Mouse (Mus musculus): ENCODE measurements around the gene Gpr157. TPM values are rescaled to one million over a fixed set of nuclear protein-coding genes. Genes with fewer than 3 reads are reported as not detected.

Gpr157 gene
- polyA plus RNA-seq, 1 experiment from 2014 or later: 0.26 TPM

DNA sequence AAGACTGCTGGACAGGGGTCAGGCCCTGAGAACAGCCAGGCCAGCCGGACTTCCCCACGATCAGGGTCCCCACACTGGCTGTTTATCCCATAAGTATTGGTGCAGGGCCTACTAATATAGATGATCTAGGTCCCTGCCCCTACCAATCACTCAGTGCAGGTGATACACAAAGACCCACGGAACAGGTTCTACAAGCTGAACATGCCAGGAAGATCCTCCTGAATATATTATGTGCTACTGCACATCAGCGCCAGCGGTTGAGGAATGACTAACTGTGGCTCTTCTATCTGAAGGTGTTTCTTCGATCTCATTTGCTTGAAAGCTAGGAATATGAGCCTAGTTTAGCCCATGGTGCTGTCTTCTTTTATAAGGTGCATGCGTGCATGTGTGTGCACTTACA lies 11.8 kb upstream of the Gpr157 start:
- no peaks in the 10 kb centered on the region for H3K4me1 ChIP-seq (replicated peaks)
- no peak overlapping the region for H3K27ac ChIP-seq
- no peak overlapping the region for H3K4me2 ChIP-seq (replicated peaks)
- WGBS: 92% methylated on average over 7 of the region's 7 CpGs
- H3K4me3 ChIP-seq (replicated peaks): no peak overlapping the region
- no peak for ATAC-seq
- no peaks in the 10 kb centered on the region for H3K36me3 ChIP-seq
- H3K27me3 ChIP-seq: no peaks in the 10 kb centered on the region
- no peak overlapping the region for H3K9ac ChIP-seq (replicated peaks)
- H3K9me3 ChIP-seq: no peaks in the 10 kb centered on the region

DNA sequence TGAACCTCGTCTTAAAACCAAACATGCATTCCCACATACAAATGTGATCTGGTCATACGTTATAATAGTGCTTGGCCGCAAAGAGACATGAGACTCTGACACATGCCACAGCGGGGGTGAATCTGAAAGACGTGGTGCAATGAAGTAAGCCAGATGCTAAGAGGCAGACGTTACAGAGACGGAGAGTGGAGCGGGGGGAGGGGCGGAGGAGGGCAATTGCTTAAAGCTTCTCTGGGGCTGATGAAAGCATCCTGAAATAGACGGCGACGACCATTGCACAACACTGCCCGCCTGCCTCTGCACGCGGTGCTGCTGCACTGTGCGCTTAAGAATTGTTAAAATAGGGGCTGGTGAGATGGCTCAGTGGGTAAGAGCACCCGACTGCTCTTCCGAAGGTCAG lies 11.0 kb upstream of the Gpr157 start:
- no peaks in the 10 kb centered on the region for H3K27me3 ChIP-seq
- H3K27ac ChIP-seq: no peak overlapping the region
- no peak overlapping the region for H3K4me2 ChIP-seq (replicated peaks)
- H3K4me1 ChIP-seq (replicated peaks): no peaks in the 10 kb centered on the region
- H3K36me3 ChIP-seq: no peaks in the 10 kb centered on the region
- no peak overlapping the region for H3K9ac ChIP-seq (replicated peaks)
- WGBS: 42% methylated on average over 18 of the region's 18 CpGs
- no peak for ATAC-seq
- H3K4me3 ChIP-seq (replicated peaks): no peak overlapping the region
- no peaks in the 10 kb centered on the region for H3K9me3 ChIP-seq

- ATAC-seq: no peak
- Histone ChIP-seq H3K4me1 (replicated peaks) (no peaks in the 10 kb centered on the region), H3K9ac (replicated peaks) (no peak overlapping the region), H3K9me3 (no peaks in the 10 kb centered on the region), H3K27me3 (no peaks in the 10 kb centered on the region), H3K36me3 (no peaks in the 10 kb centered on the region), H3K4me2 (replicated peaks) (no peak overlapping the region), H3K4me3 (replicated peaks) (no peak overlapping the region), H3K27ac (no peak overlapping the region)
- WGBS: 81% methylated on average over 2 of the region's 2 CpGs
Measured at GRCm38 (mm10) chr4:150078646-150079045, 8.5 kb upstream of the Gpr157 start.

- no peak for ATAC-seq
- no peak overlapping the region for H3K27ac ChIP-seq
- H3K4me2 ChIP-seq (replicated peaks): no peak overlapping the region
- H3K4me3 ChIP-seq (replicated peaks): no peak overlapping the region
- no peaks in the 10 kb centered on the region for H3K9me3 ChIP-seq
- H3K36me3 ChIP-seq: no peaks in the 10 kb centered on the region
- H3K4me1 ChIP-seq (replicated peaks): no peaks in the 10 kb centered on the region
- H3K9ac ChIP-seq (replicated peaks): no peak overlapping the region
- WGBS: 77% methylated on average over 7 of the region's 7 CpGs
- no peaks in the 10 kb centered on the region for H3K27me3 ChIP-seq
Measured at GRCm38 (mm10) chr4:150079244-150079643, 7.9 kb upstream of the Gpr157 start.

DNA sequence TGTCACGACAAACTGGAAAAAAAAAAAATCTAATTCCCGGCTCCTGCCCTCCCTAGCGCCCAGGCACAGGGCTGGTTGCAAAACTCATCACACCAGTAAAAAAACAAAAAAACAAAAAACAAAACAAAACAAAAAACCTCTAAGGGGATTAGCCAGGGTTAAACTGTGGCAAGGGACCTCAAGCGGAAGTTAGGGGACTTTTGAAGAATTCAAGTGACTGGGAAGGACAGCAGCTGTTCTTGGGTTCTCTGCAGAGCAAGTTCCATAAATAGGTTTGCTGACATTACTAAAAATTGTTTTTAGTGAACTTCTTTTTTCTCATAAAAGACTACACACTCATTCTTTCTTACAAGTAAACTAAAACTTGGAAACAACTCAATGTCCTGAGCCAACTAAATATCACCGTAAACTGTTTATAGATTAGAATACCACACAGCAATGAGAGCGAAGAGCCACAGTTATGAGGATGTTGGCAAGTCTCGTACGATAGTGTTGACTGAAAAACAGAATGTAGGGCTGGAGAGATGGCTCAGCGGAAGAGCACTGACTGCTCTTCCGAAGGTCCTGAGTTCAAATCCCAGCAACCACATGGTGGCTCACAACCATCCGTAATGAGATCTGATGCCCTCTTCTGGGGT lies 6.7 kb upstream of the Gpr157 start:
- Histone ChIP-seq H3K9ac (replicated peaks) (no peak overlapping the region), H3K4me2 (replicated peaks) (no peak overlapping the region), H3K9me3 (0 out of 2 replicates have a peak, but pooled peaks cover 2% of the 10 kb centered on the region), H3K4me1 (replicated peaks) (no peaks in the 10 kb centered on the region), H3K4me3 (replicated peaks) (no peak overlapping the region), H3K27me3 (no peaks in the 10 kb centered on the region), H3K27ac (no peak overlapping the region), H3K36me3 (no peaks in the 10 kb centered on the region)
- 80% methylated on average over 11 of the region's 11 CpGs for WGBS
- no peak for ATAC-seq

GRCm38 (mm10) chr4:150085366-150085765 lies 1.8 kb upstream of the Gpr157 start:
- no peak for ATAC-seq
- no peak overlapping the region for H3K27ac ChIP-seq
- H3K9ac ChIP-seq (replicated peaks): no peak overlapping the region
- H3K9me3 ChIP-seq: 0 out of 2 replicates have a peak, but pooled peaks cover 3% of the 10 kb centered on the region
- peaks cover 30% of the 10 kb centered on the region for H3K27me3 ChIP-seq
- peaks cover 15% of the 10 kb centered on the region for H3K4me1 ChIP-seq (replicated peaks)
- H3K36me3 ChIP-seq: no peaks in the 10 kb centered on the region
- WGBS: 73% methylated on average over 4 of the region's 4 CpGs
- H3K4me3 ChIP-seq (replicated peaks): no peak overlapping the region
- no peak overlapping the region for H3K4me2 ChIP-seq (replicated peaks)

DNA sequence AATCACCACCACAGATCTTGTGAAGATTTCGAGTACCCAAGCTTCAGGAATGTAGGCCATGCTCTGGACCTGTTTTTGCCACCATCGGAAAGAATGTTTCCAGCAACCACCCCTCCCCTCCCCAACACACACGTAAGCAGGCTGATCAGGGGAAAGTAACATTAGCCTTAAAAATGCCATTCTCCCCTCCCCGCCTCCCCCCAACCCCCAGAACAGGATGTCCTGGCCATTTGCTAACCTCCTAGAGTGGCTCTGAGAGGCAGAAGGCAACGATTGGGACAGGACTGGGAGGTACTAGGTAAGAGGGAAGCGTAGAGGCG lies 364 bp upstream of the Gpr157 start:
- no peak for ATAC-seq
- 3% methylated on average over 7 of the region's 7 CpGs for WGBS
- Histone ChIP-seq H3K9me3 (0 out of 2 replicates have a peak, but pooled peaks cover 3% of the 10 kb centered on the region), H3K27ac (no peak overlapping the region), H3K4me2 (replicated peaks) (peak overlapping the region; percentile 98), H3K36me3 (no peaks in the 10 kb centered on the region), H3K27me3 (peaks cover 42% of the 10 kb centered on the region), H3K9ac (replicated peaks) (peak overlapping the region; percentile 62), H3K4me3 (replicated peaks) (peak overlapping the region; percentile 56), H3K4me1 (replicated peaks) (peaks cover 15% of the 10 kb centered on the region)

- 16% methylated on average over 29 of the region's 29 CpGs for WGBS
- Histone ChIP-seq H3K4me2 (replicated peaks) (peak overlapping the region; percentile 98), H3K9ac (replicated peaks) (peak overlapping the region; percentile 62), H3K27me3 (peaks cover 47% of the 10 kb centered on the region), H3K9me3 (0 out of 2 replicates have a peak, but pooled peaks cover 3% of the 10 kb centered on the region), H3K4me3 (replicated peaks) (peak overlapping the region; percentile 56), H3K27ac (no peak overlapping the region), H3K4me1 (replicated peaks) (peaks cover 15% of the 10 kb centered on the region), H3K36me3 (no peaks in the 10 kb centered on the region)
- 0 out of 2 replicates have a peak, but pooled peaks have one; percentile 5 for ATAC-seq
Measured at GRCm38 (mm10) chr4:150087890-150088530, 845 bp downstream of the Gpr157 start.

- Histone ChIP-seq H3K9me3 (0 out of 2 replicates have a peak, but pooled peaks cover 3% of the 10 kb centered on the region), H3K36me3 (no peaks in the 10 kb centered on the region), H3K9ac (replicated peaks) (no peak overlapping the region), H3K27me3 (peaks cover 47% of the 10 kb centered on the region), H3K4me3 (replicated peaks) (no peak overlapping the region), H3K27ac (no peak overlapping the region), H3K4me1 (replicated peaks) (peaks cover 21% of the 10 kb centered on the region), H3K4me2 (replicated peaks) (no peak overlapping the region)
- 82% methylated on average over 10 of the region's 10 CpGs for WGBS
- ATAC-seq: no peak
Measured at GRCm38 (mm10) chr4:150089121-150089520, 2.0 kb downstream of the Gpr157 start.

- no peak for ATAC-seq
- Histone ChIP-seq H3K4me1 (replicated peaks) (peaks cover 27% of the 10 kb centered on the region), H3K4me2 (replicated peaks) (no peak overlapping the region), H3K27me3 (peaks cover 56% of the 10 kb centered on the region), H3K4me3 (replicated peaks) (no peak overlapping the region), H3K9ac (replicated peaks) (no peak overlapping the region), H3K36me3 (no peaks in the 10 kb centered on the region), H3K27ac (no peak overlapping the region), H3K9me3 (no peaks in the 10 kb centered on the region)
- 85% methylated on average over 18 of the region's 18 CpGs for WGBS
Measured at GRCm38 (mm10) chr4:150091887-150092582, 4.9 kb downstream of the Gpr157 start.

DNA sequence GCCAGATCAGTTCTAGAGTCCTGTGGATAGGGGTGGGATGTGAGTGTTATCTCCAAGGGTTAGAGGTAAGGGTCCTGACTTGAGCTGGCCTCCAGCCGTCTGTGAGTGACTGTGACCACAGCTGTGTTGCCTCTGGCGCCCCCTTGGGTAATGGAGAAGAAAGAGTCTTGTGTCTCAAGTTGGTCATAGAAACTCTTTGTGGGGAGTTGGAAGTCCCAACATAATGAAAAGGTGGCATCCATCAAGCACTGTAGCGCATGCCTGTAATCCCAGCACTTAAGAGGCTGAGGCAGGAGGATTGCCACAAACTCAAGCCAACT lies 5.4 kb downstream of the Gpr157 start:
- no peaks in the 10 kb centered on the region for H3K9me3 ChIP-seq
- WGBS: 67% methylated on average over 3 of the region's 3 CpGs
- no peak overlapping the region for H3K27ac ChIP-seq
- H3K36me3 ChIP-seq: no peaks in the 10 kb centered on the region
- no peak overlapping the region for H3K4me2 ChIP-seq (replicated peaks)
- no peak overlapping the region for H3K4me3 ChIP-seq (replicated peaks)
- no peak for ATAC-seq
- peaks cover 22% of the 10 kb centered on the region for H3K4me1 ChIP-seq (replicated peaks)
- H3K9ac ChIP-seq (replicated peaks): no peak overlapping the region
- peaks cover 54% of the 10 kb centered on the region for H3K27me3 ChIP-seq

DNA sequence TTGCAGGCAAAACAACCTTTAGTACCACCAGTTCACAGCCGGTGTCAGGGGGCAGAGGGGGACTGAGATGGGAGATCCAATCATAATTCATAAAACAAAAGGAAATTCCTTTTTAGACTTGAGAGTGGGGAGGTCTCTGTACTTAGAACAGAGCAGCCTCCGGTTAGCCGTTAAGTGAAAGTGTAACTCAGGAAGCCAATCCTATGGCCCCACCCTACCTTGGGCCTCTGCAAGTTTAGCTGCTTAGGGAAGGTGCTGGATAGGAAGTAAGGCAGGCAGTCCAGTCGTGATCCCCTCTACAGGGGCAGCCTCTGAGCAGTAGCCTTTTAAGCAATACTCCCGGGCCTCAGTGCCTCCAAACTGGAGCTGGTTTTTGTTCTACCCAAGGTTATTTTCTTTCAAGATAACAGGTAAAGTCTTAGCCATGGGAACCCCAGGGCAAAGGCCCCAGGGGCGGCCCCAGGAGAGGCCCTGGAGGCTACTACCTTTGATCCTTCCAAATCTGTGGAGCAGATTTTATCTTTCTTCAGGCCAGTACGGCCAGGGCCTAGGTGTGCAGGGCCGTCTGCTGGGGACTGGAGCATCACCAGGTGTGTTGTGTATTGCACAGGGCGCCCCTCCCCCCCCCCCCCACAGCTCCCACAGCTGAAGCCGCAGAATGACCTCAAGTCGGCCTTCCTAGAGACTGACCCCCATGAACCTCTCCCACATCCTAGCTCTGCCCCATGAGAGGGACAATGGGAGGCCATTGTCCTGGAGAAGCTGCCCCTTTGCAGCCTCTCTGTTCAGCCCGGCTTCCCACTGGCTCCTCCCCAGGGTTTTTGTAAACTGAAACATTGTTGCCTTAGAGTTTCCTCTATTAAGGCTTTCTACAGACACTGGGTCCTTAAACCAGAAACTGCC lies 6.6 kb downstream of the Gpr157 start:
- 32% methylated on average over 11 of the region's 12 CpGs for WGBS
- H3K9ac ChIP-seq (replicated peaks): no peak overlapping the region

More for the DNA sequence above, 6.6 kb downstream of the Gpr157 start:
- H3K36me3 ChIP-seq: no peaks in the 10 kb centered on the region
- H3K4me3 ChIP-seq (replicated peaks): no peak overlapping the region
- peaks cover 15% of the 10 kb centered on the region for H3K4me1 ChIP-seq (replicated peaks)
- no peak for ATAC-seq
- no peak overlapping the region for H3K4me2 ChIP-seq (replicated peaks)
- no peak overlapping the region for H3K27ac ChIP-seq
- H3K27me3 ChIP-seq: peaks cover 50% of the 10 kb centered on the region
- no peaks in the 10 kb centered on the region for H3K9me3 ChIP-seq
